Mouse (Mus musculus) limb, embryonic 11.5 days (tissue): ENCODE data around the gene Zfp426. TPM values are rescaled to one million over a fixed set of nuclear protein-coding genes. Genes with fewer than 3 reads are reported as not detected.

ENCODE experiments used
- ATAC-seq: fragments of 200-750 bp; cut with Nextera tagmentation; 2 replicates; pipeline ENCODE4 v1.8.0; 2017; ENCODE audit warnings: low read depth; ENCODE audit not compliant: insufficient number of reproducible peaks, low FRiP score, low TSS enrichment
- DNase-seq: peaks from one replicate; pipeline ENCODE4 v3.0.0-alpha.2; 2015; ENCODE audit warnings: low spot score
- H3K27ac ChIP-seq: fragments of 300-500 bp; sonication (generic); replicated peaks from 2 replicates; pipeline ENCODE4 v1.5.1; 2014; ENCODE audit warnings: low read depth, mild to moderate bottlenecking, low read length
- H3K27me3 ChIP-seq: fragments of 300-500 bp; sonication (generic); 2 replicates; pipeline ENCODE4 v1.6.1; 2014; ENCODE audit warnings: mild to moderate bottlenecking, low read length, mixed read lengths; ENCODE audit not compliant: control insufficient read depth, insufficient read depth
- H3K36me3 ChIP-seq: fragments of 300-500 bp; sonication (generic); 2 replicates; pipeline ENCODE4 v1.6.1; 2014; ENCODE audit warnings: mild to moderate bottlenecking, low read length, moderate library complexity, mixed read lengths; ENCODE audit not compliant: control insufficient read depth, insufficient read depth
- H3K4me1 ChIP-seq: fragments of 300-500 bp; sonication (generic); 2 replicates; pipeline ENCODE4 v1.6.1; 2014; ENCODE audit warnings: low read length, mixed read lengths; ENCODE audit not compliant: control insufficient read depth, insufficient read depth
- H3K4me2 ChIP-seq: fragments of 300-500 bp; sonication (generic); 2 replicates; pipeline ENCODE4 v1.6.1; 2014; ENCODE audit warnings: low read depth, mild to moderate bottlenecking, moderate library complexity; ENCODE audit not compliant: severe bottlenecking
- H3K4me3 ChIP-seq: fragments of 300-500 bp; sonication (generic); 2 replicates; pipeline ENCODE4 v1.5.1; 2014; ENCODE audit warnings: low read depth, low read length
- H3K9ac ChIP-seq: fragments of 300-500 bp; sonication (generic); 2 replicates; pipeline ENCODE4 v1.6.1; 2014; ENCODE audit warnings: mild to moderate bottlenecking, low read length
- H3K9me3 ChIP-seq: fragments of 300-500 bp; sonication (generic); 2 replicates; pipeline ENCODE4 v1.6.1; 2016; ENCODE audit warnings: low read length; ENCODE audit not compliant: control insufficient read depth
- whole genome bisulfite sequencing: fragments of 180-500 bp; shearing (Covaris S2); extraction: QIAGEN DNeasy Blood & Tissue Kit; methylation state at CpG from one replicate; pipeline ENCODE4 v1.1.7; 2014; 5-methylcytosine and 5-hydroxymethylcytosine counted together
- polyA plus RNA-seq: library from polyadenylated mRNA; unstranded; fragments of >200 nt; fragmentation: Nextera tagmentation; extraction: Ambion mirVana; gene quantifications from 2 replicates; pipeline ENCODE4 v1.2.1, GENCODE M21; 2014

The Zfp426 gene
- polyA plus RNA-seq: 24.9 and 27.1 TPM in 2 replicates

DNA sequence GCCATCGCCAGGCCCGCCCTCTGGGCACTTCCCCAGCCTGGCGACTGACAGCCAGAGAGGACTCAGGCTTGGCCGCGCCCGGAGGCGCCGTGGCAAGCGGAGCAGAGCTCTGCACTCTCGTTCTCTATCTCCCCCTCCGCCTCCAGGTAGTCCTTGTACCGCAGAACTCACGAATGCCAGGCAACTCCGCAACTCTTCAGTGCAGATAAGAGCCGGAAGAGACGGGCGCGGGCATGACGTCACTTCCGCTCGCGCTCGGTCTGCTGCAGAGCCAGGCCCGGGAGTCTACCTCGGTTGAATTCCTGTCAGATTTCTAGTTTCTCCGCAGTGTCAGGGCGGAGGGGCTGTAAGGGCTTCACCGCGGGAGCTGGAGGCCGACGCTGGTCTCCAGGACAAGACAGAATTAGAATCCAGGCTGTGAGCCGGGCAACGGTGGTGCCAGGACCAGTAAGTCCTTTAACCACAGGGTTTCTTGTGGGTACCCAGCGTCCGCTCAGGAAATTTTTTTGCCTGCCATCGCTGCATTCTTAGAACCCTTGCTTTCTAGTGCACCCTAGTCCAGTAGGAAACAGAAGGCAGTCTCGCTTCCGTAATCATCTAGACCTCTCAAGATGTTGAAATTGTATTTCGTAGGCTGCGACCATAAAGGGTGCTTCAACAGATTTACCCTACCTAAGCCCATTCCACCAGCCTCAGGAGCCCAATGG, at the start of gene Zfp426:
Zfp426 (minus strand) TSS at position 220 of the 707 bp plus-strand sequence.
- WGBS: 1% methylated on average over 40 of the region's 40 CpGs
- Histone ChIP-seq H3K27me3 (no peaks in the 10 kb centered on the region), H3K4me1 (peaks cover 6% of the 10 kb centered on the region; the same call in 1 of the 2 replicates), H3K9ac (peak within 1 kb of the TSS; percentile 91), H3K36me3 (no peaks in the 10 kb centered on the region), H3K9me3 (no peaks in the 10 kb centered on the region), H3K27ac (peak within 1 kb of the TSS; percentile 88), H3K4me2 (peak within 1 kb of the TSS; percentile 53), H3K4me3 (peak within 1 kb of the TSS; percentile 91)
- peak; percentile 93 for DNase-seq
- peak; percentile 94 for ATAC-seq

DNA sequence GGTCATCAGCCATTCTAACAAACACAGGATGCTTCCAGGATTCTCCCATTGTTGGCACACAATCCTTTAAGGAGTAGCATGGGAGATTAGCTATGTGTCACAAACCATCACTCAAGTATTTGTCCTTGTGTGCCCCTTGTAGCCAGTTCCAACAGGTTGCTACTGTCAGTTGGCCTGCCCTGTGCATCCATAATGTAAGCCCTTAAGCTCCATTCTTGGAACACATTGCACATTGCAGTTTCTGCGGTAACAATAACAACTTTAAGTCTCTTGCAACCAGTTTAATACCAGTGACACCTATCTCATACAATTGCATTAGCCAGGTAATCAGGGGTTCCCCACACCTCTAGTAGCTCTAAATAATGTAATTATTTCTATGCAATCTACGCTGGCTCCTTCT, 44.1 kb upstream of the Zfp426 start:
- Histone ChIP-seq H3K4me3 (no peak overlapping the region), H3K4me2 (no peak overlapping the region), H3K27me3 (no peaks in the 10 kb centered on the region), H3K4me1 (no peaks in the 10 kb centered on the region), H3K9me3 (no peaks in the 10 kb centered on the region), H3K9ac (no peak overlapping the region), H3K36me3 (no peaks in the 10 kb centered on the region), H3K27ac (no peak overlapping the region)
- 79% methylated on average over 2 of the region's 2 CpGs for WGBS
- DNase-seq (no peak), ATAC-seq (no peak)

DNA sequence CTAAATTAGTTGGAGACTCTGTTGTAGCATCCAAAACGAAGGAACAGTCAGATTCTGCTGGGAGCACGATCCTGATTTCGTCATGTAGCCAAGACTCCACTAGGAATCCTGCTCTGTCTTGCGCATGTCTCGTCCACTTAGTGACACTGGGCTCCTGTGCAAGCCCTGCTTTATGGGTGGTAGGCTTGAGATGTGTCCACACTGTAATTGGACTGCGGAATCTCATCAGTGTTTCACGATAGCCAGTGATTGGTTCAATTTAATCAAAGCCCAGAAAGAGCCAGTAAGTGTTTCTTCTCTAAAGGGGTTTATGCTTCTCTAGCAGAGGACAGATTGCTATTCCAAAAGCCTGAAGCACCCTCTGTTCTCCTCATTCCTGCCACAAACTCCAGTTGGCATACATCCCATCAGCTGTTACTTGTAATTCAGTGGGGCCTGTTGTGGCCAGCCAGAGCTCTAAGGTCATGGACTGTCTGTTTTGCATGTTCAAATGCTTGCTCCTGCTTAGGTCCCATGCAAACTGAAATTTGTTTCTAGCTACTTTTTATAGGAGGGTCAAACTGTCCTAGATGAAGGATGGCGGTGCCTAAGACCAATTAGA, 41.9 kb upstream of the Zfp426 start:
- Histone ChIP-seq H3K4me2 (no peak overlapping the region), H3K4me1 (no peaks in the 10 kb centered on the region), H3K36me3 (no peaks in the 10 kb centered on the region), H3K9me3 (no peaks in the 10 kb centered on the region), H3K27ac (no peak overlapping the region), H3K27me3 (no peaks in the 10 kb centered on the region), H3K9ac (no peak overlapping the region), H3K4me3 (no peak overlapping the region)
- DNase-seq: no peak
- 76% methylated on average over 8 of the region's 8 CpGs for WGBS
- no peak for ATAC-seq

DNA sequence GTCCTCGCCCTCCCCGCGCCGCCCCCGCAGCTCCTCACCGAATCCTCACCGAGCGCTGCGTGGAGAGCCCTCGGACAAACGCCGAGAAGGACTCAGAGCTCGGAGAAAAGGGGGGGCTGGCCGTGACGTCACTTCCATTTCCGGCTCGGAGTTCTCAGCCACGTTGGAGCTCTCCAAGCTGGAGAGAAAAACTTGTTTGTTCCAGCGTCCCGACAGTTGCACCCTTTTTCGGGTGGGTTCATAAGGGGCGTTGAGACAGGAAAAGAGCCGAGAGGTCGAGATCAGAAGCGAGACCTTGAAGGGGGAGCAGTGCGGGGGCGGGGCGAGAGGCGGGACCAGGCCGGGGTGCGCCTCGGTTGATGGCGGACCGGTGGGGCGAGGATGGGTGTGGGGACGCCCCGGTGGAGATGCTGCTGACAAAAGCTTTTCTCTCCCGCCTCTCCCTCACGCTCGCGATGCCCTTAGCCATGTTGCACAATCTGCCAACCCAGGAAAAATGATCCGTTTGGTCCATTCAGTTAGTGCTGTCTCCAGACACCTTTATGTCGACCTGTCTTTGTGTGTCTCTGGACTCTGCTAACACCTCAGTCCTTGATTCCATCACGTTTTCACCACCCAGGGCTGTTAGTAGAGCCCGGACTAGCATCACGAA, 28.9 kb upstream of the Zfp426 start, which contains the start of gene Zfp266:
Zfp266 (minus strand) TSS at position 112 of the 652 bp plus-strand sequence.
- ATAC-seq: peak; percentile 91
- peaks cover 4% of the 10 kb centered on the region; the same call in 1 of the 2 replicates for H3K36me3 ChIP-seq
- peak within 1 kb of the TSS; percentile 67 for H3K4me2 ChIP-seq
- peak; percentile 95 for DNase-seq
- peak within 1 kb of the TSS; percentile 97 for H3K27ac ChIP-seq
- H3K4me1 ChIP-seq: peaks cover 3% of the 10 kb centered on the region; the same call in 1 of the 2 replicates
- H3K9me3 ChIP-seq: no peaks in the 10 kb centered on the region
- H3K4me3 ChIP-seq: peak within 1 kb of the TSS; percentile 65
- peak within 1 kb of the TSS; percentile 90 for H3K9ac ChIP-seq
- WGBS: under 1% methylated on average over 43 of the region's 46 CpGs
- H3K27me3 ChIP-seq: no peaks in the 10 kb centered on the region

DNA sequence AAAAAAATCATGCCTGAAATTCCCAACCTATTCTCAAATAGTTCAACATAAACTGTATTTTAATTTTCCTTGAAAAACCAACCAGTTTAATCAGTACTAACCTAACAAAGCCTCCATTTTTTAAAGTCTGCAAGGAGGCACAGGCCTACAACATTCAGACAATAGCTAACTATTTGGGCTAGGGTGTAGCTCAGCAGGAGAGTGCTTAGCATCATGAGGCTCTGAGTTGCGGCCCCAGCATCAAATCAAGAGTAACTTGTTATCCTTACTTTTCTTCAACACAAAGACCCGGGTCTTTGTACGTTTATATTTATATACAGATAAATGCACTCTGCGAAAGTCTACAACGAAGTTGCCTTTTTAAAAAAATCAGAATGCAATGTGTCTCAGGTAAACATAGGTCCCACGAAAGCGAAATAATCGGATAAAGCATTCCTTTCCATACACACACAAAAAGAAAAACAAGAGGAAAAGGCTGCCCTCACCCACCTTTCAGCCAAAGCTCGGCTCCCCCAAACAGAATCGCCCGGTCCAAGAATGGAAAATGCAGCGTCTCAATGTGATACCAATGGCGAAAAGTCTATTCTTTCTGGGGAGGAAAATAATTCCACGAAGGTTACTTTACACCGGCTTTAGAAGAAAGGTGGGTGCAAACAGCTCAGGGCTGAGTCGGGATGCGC, 28.1 kb upstream of the Zfp426 start:
- Histone ChIP-seq H3K9ac (peak overlapping the region; percentile 90), H3K36me3 (peaks cover 4% of the 10 kb centered on the region; the same call in 1 of the 2 replicates), H3K27ac (peak overlapping the region; percentile 97), H3K9me3 (no peaks in the 10 kb centered on the region), H3K4me1 (peaks cover 3% of the 10 kb centered on the region; the same call in 1 of the 2 replicates), H3K4me2 (peak overlapping the region; percentile 47), H3K4me3 (peak overlapping the region; percentile 65), H3K27me3 (no peaks in the 10 kb centered on the region)
- WGBS: 0% methylated on average over 17 of the region's 17 CpGs
- ATAC-seq (no peak; the same call in 1 of the 2 replicates), DNase-seq (peak; percentile 41)

DNA sequence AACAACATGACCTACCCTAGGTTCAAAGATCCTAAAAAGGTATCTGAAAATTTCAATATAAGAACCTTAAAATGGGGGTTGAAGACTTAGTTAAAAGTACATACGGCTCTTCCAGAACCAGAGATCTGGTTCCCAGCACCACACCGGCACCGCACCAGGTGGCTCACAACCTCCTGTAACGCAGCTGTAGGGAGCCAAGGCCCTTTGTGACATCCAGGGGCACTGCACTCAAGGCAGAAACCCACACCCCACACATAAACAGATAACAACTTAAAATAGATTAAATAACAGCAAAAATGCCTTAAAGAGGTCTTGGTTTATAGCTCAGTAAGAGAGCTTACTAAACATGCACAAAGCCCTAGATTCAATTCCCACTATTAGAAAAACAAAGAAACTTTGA, 27.4 kb upstream of the Zfp426 start:
- Histone ChIP-seq H3K9ac (peak overlapping the region; percentile 60; the same call in 1 of the 2 replicates), H3K4me3 (peak overlapping the region; percentile 44), H3K9me3 (no peaks in the 10 kb centered on the region), H3K36me3 (peaks cover 8% of the 10 kb centered on the region; the same call in 1 of the 2 replicates), H3K4me1 (peaks cover 3% of the 10 kb centered on the region; the same call in 1 of the 2 replicates), H3K27me3 (no peaks in the 10 kb centered on the region), H3K27ac (no peak overlapping the region), H3K4me2 (peak overlapping the region; percentile 75)
- 25% methylated on average over 4 of the region's 4 CpGs for WGBS
- ATAC-seq (no peak), DNase-seq (peak; percentile 50)

DNA sequence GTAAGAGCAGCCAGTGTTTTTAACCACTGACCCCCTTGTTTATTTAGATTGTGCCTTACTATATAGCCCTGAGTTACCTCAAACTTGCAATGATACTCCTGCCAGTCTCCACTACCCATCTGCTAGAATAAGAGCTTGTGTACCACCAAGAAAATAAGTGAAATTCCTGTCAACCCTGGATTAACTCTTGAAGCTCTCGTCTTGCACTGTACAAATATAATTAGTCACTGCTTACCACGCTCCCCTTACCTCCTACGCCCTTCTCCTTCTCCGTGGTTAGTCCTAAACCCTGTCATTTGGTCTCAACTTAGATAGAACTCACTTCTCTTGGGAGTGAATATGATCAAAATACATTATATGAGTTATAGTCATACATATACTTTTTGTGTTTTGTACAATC, 26.2 kb upstream of the Zfp426 start:
- H3K9ac ChIP-seq: no peak overlapping the region
- ATAC-seq (no peak), DNase-seq (no peak)
- no peaks in the 10 kb centered on the region for H3K27me3 ChIP-seq
- WGBS: 92% methylated on average over 4 of the region's 4 CpGs
- peaks cover 13% of the 10 kb centered on the region for H3K36me3 ChIP-seq
- H3K4me1 ChIP-seq: peaks cover 3% of the 10 kb centered on the region; the same call in 1 of the 2 replicates
- H3K4me3 ChIP-seq: no peak overlapping the region
- no peak overlapping the region for H3K27ac ChIP-seq
- no peaks in the 10 kb centered on the region for H3K9me3 ChIP-seq
- no peak overlapping the region for H3K4me2 ChIP-seq

DNA sequence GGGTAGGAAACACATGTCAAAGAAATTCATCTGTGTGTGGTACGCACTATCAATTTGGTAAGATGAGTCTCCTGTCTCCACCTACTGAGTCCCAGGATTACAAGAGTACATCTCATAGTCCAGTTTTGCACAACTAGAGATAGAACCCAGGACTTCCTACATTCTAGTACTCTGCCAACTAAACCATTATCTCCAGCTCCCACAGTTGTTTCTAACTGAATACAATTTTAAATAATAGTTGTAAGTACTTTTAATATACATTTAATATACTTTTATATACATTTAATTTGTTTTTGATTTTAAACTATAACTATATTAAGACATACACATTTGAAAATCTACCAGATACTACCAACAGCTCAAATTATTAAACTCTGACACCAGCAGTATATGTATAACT, 25.2 kb upstream of the Zfp426 start:
- H3K4me2 ChIP-seq: no peak overlapping the region
- ATAC-seq: no peak
- no peak for DNase-seq
- WGBS: 97% methylated on average over 1 of the region's 1 CpGs
- no peak overlapping the region for H3K4me3 ChIP-seq
- H3K27me3 ChIP-seq: no peaks in the 10 kb centered on the region
- H3K9me3 ChIP-seq: no peaks in the 10 kb centered on the region
- no peak overlapping the region for H3K9ac ChIP-seq
- peaks cover 3% of the 10 kb centered on the region; the same call in 1 of the 2 replicates for H3K4me1 ChIP-seq
- H3K27ac ChIP-seq: no peak overlapping the region
- H3K36me3 ChIP-seq: peaks cover 18% of the 10 kb centered on the region
